Mouse (Mus musculus) limb, embryonic 11.5 days (tissue): Measurements from ENCODE around the gene Tktl1. TPM values are rescaled to one million over a fixed set of nuclear protein-coding genes. Genes with fewer than 3 reads are reported as not detected.
"Not testable (repeated sequence)": the region's sequence is repeated elsewhere in the genome, so short reads cannot be mapped to it uniquely, and the experiment has no call there.

ENCODE experiments used
- ATAC-seq: fragments of 200-750 bp; cut with Nextera tagmentation; 2 replicates; pipeline ENCODE4 v1.8.0; 2017; ENCODE audit warnings: low read depth; ENCODE audit not compliant: insufficient number of reproducible peaks, low FRiP score, low TSS enrichment
- DNase-seq: peaks from one replicate; pipeline ENCODE4 v3.0.0-alpha.2; 2015; ENCODE audit warnings: low spot score
- H3K27ac ChIP-seq: fragments of 300-500 bp; sonication (generic); replicated peaks from 2 replicates; pipeline ENCODE4 v1.5.1; 2014; ENCODE audit warnings: low read depth, mild to moderate bottlenecking, low read length
- H3K27me3 ChIP-seq: fragments of 300-500 bp; sonication (generic); 2 replicates; pipeline ENCODE4 v1.6.1; 2014; ENCODE audit warnings: mild to moderate bottlenecking, low read length, mixed read lengths; ENCODE audit not compliant: control insufficient read depth, insufficient read depth
- H3K36me3 ChIP-seq: fragments of 300-500 bp; sonication (generic); 2 replicates; pipeline ENCODE4 v1.6.1; 2014; ENCODE audit warnings: mild to moderate bottlenecking, low read length, moderate library complexity, mixed read lengths; ENCODE audit not compliant: control insufficient read depth, insufficient read depth
- H3K4me1 ChIP-seq: fragments of 300-500 bp; sonication (generic); 2 replicates; pipeline ENCODE4 v1.6.1; 2014; ENCODE audit warnings: low read length, mixed read lengths; ENCODE audit not compliant: control insufficient read depth, insufficient read depth
- H3K4me2 ChIP-seq: fragments of 300-500 bp; sonication (generic); 2 replicates; pipeline ENCODE4 v1.6.1; 2014; ENCODE audit warnings: low read depth, mild to moderate bottlenecking, moderate library complexity; ENCODE audit not compliant: severe bottlenecking
- H3K4me3 ChIP-seq: fragments of 300-500 bp; sonication (generic); 2 replicates; pipeline ENCODE4 v1.5.1; 2014; ENCODE audit warnings: low read depth, low read length
- H3K9ac ChIP-seq: fragments of 300-500 bp; sonication (generic); 2 replicates; pipeline ENCODE4 v1.6.1; 2014; ENCODE audit warnings: mild to moderate bottlenecking, low read length
- H3K9me3 ChIP-seq: fragments of 300-500 bp; sonication (generic); 2 replicates; pipeline ENCODE4 v1.6.1; 2016; ENCODE audit warnings: low read length; ENCODE audit not compliant: control insufficient read depth
- WGBS: fragments of 180-500 bp; shearing (Covaris S2); extraction: QIAGEN DNeasy Blood & Tissue Kit; methylation state at CpG from one replicate; pipeline ENCODE4 v1.1.7; 2014; 5-methylcytosine and 5-hydroxymethylcytosine counted together
- polyA plus RNA-seq: library from polyadenylated mRNA; unstranded; fragments of >200 nt; fragmentation: Nextera tagmentation; extraction: Ambion mirVana; gene quantifications from 2 replicates; pipeline ENCODE4 v1.2.1, GENCODE M21; 2014

Tktl1 gene
- not detected in 2 replicates for polyA plus RNA-seq

DNA sequence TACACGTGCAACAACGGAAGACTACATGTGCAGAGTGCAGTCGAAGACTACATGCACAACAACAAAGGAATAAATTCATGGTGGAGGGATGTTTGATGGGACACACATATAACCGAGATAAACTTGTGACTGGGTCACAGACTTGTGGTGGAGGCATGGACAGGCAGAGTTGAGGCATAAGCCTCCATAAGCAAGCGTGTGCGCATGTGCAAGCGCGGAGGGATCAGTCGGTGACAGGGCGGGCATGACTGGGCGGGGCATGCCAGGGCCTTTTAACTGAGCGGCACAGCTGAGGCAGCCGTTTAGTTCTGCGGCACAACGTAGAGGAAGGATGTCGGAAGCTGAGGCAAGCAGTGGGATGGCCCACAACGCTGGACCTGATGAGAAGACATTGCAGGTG is at the start of gene Tktl1:
TSS of gene Tktl1 (plus strand) at position 301 of the 400 bp plus-strand sequence.
- H3K27me3 ChIP-seq: no peaks in the 10 kb centered on the region
- no peak for ATAC-seq
- H3K36me3 ChIP-seq: no peaks in the 10 kb centered on the region
- no peak within 1 kb of the TSS for H3K27ac ChIP-seq
- no peak for DNase-seq
- no peak within 1 kb of the TSS for H3K4me3 ChIP-seq
- H3K4me2 ChIP-seq: no peak within 1 kb of the TSS
- H3K4me1 ChIP-seq: no peaks in the 10 kb centered on the region
- WGBS: 90% methylated on average over 17 of the region's 17 CpGs
- H3K9me3 ChIP-seq: no peaks in the 10 kb centered on the region
- H3K9ac ChIP-seq: no peak within 1 kb of the TSS

DNA sequence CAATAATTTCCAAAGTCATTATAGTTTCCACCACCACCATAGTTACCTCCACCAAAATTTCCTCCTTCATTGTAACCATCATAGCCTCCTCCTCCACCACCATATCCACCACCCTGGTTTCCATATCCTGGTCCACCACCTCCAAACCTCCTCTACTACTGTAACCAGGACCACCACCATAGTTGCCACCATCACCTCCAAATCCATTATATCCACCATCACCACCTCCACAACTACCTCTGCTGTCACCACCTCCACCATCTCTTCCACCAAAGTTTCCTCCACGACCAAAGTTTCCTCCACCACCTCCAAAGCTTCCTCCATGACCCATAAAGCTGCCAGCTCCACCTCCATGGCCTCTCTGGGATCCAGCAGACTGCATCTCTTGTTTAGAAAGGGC is 41.8 kb upstream of the Tktl1 start, which contains the start of gene Mecp2:
TSS of gene Mecp2 (minus strand) at position 101 of the 400 bp plus-strand sequence.
- WGBS: 17% methylated on average over 1 of the region's 1 CpGs
- not testable (repeated sequence) for ATAC-seq, H3K27me3 ChIP-seq, H3K4me2 ChIP-seq, H3K9ac ChIP-seq, H3K4me1 ChIP-seq, DNase-seq, H3K4me3 ChIP-seq, H3K27ac ChIP-seq, H3K9me3 ChIP-seq, H3K36me3 ChIP-seq

- Histone ChIP-seq H3K9ac (no peak within 1 kb of the TSS), H3K36me3 (no peaks in the 10 kb centered on the region), H3K9me3 (no peaks in the 10 kb centered on the region), H3K4me3 (no peak within 1 kb of the TSS), H3K27me3 (no peaks in the 10 kb centered on the region), H3K4me1 (no peaks in the 10 kb centered on the region), H3K4me2 (no peak within 1 kb of the TSS), H3K27ac (no peak within 1 kb of the TSS)
- no peak for DNase-seq
- WGBS: 90% methylated on average over 1 of the region's 1 CpGs
- no peak for ATAC-seq
Observed at GRCm38 (mm10) chrX:74167738-74168137, 9.3 kb upstream of the Tktl1 start, which contains the start of gene Tex28. Gene Tex28 (minus strand): TSS chrX:74167838.

DNA sequence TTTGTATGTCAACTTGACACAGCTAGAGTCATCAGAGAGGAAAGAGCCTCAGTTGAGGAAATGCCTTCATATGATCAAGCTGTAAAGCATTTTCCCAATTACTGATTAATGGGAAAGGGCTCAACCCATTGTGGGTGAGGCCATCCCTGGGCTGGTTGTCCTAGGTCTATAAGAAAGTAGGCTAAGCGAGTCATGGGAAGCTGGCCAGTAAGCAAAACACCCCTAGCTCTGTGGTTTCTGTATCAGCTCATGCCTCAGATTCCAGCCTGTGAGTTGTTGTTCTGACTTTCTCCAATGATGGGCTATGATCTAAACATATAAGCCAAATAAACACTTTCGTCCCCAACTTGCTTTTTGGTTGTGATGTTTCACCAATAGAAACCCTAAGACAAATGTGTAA is 26.5 kb downstream of the Tktl1 start:
- Histone ChIP-seq H3K4me1 (no peaks in the 10 kb centered on the region), H3K9ac (no peak overlapping the region), H3K9me3 (no peaks in the 10 kb centered on the region), H3K27ac (no peak overlapping the region), H3K36me3 (no peaks in the 10 kb centered on the region), H3K4me2 (no peak overlapping the region), H3K27me3 (no peaks in the 10 kb centered on the region), H3K4me3 (no peak overlapping the region)
- no peak for ATAC-seq
- no peak for DNase-seq
- WGBS: 86% methylated on average over 2 of the region's 2 CpGs

- ATAC-seq: no peak
- peaks cover 3% of the 10 kb centered on the region; the same call in 1 of the 2 replicates for H3K36me3 ChIP-seq
- no peak overlapping the region for H3K4me3 ChIP-seq
- H3K4me1 ChIP-seq: no peaks in the 10 kb centered on the region
- no peak for DNase-seq
- 95% methylated on average over 4 of the region's 4 CpGs for WGBS
- H3K9me3 ChIP-seq: no peaks in the 10 kb centered on the region
- no peak overlapping the region for H3K27ac ChIP-seq
- no peak overlapping the region for H3K4me2 ChIP-seq
- H3K9ac ChIP-seq: no peak overlapping the region
- no peaks in the 10 kb centered on the region for H3K27me3 ChIP-seq
Observed at GRCm38 (mm10) chrX:74218496-74218895, 41.4 kb downstream of the Tktl1 start.

GRCm38 (mm10) chrX:74219449-74219848 is 42.4 kb downstream of the Tktl1 start:
- Histone ChIP-seq H3K4me1 (no peaks in the 10 kb centered on the region), H3K4me2 (no peak overlapping the region), H3K27ac (no peak overlapping the region), H3K4me3 (no peak overlapping the region), H3K36me3 (peaks cover 3% of the 10 kb centered on the region; the same call in 1 of the 2 replicates), H3K9ac (no peak overlapping the region), H3K27me3 (no peaks in the 10 kb centered on the region), H3K9me3 (no peaks in the 10 kb centered on the region)
- 57% methylated on average over 13 of the region's 13 CpGs for WGBS
- DNase-seq (no peak), ATAC-seq (no peak)

DNA sequence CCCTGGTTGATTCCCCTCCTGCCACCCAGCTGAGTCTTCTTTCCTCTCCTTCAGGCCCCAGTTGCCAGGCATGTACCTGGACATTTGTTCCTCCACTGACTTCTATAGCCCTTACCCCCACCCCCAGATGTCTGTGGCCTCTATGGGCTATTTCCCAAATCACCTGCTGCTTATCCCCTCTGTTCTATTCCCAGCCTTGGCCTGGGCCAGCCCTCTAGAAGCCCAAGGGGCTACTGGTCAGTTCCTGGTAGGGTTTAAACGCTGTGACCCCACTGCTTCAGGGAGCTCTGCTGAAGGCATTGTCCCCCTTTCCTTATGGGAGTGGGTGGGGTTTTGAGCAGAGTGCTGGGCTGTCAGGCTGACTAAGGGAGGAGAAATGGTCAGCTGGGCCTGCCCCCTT is 43.0 kb downstream of the Tktl1 start:
- not testable (repeated sequence) for H3K9ac ChIP-seq, ATAC-seq, H3K4me3 ChIP-seq, DNase-seq, H3K4me2 ChIP-seq, H3K27ac ChIP-seq, H3K36me3 ChIP-seq, H3K9me3 ChIP-seq, H3K4me1 ChIP-seq, H3K27me3 ChIP-seq
- 38% methylated on average over 1 of the region's 1 CpGs for WGBS

DNA sequence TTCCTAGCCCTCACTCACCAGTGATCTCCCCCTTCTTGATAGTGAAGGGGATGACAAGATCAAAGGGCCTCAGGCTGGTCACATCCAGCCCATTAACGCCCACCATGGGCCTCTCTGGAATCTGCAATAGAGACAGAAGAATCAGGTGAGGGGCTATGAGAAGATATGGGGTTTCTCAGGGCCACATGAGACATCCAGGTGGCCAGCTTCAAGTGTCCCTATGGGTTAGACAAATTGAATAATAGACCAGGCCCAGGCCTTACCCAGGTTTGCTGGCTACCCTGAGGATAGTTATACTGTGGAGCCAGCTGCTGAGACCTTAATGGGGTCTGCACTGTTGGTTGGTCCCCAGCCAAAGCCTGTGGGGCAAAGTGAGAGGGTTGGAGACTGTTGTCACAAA is 53.0 kb downstream of the Tktl1 start:
- H3K9me3 ChIP-seq: no peaks in the 10 kb centered on the region
- no peak for DNase-seq
- H3K27ac ChIP-seq: no peak overlapping the region
- no peak overlapping the region for H3K9ac ChIP-seq
- peaks cover 7% of the 10 kb centered on the region; the same call in 1 of the 2 replicates for H3K36me3 ChIP-seq
- WGBS: 60% methylated on average over 1 of the region's 1 CpGs
- no peak overlapping the region for H3K4me2 ChIP-seq
- no peaks in the 10 kb centered on the region for H3K4me1 ChIP-seq
- no peak for ATAC-seq
- no peak overlapping the region for H3K4me3 ChIP-seq
- H3K27me3 ChIP-seq: no peaks in the 10 kb centered on the region

- 99% methylated on average over 5 of the region's 5 CpGs for WGBS
- H3K36me3 ChIP-seq: peaks cover 2% of the 10 kb centered on the region; the same call in 1 of the 2 replicates
Observed at GRCm38 (mm10) chrX:74233196-74233595, 56.1 kb downstream of the Tktl1 start.

More at GRCm38 (mm10) chrX:74233196-74233595, 56.1 kb downstream of the Tktl1 start:
- Histone ChIP-seq H3K4me1 (no peaks in the 10 kb centered on the region), H3K9me3 (no peaks in the 10 kb centered on the region), H3K4me3 (no peak overlapping the region), H3K27ac (no peak overlapping the region), H3K4me2 (no peak overlapping the region), H3K27me3 (no peaks in the 10 kb centered on the region), H3K9ac (no peak overlapping the region)
- DNase-seq: no peak
- ATAC-seq: no peak
